Mouse (Mus musculus) embryo, embryonic 11 days (tissue): Measurements from ENCODE around the gene Braf.

Experiments used
- DNase-seq: peaks from one replicate; pipeline ENCODE4 v3.0.0-alpha.2; 2015

Gene Braf

DNA sequence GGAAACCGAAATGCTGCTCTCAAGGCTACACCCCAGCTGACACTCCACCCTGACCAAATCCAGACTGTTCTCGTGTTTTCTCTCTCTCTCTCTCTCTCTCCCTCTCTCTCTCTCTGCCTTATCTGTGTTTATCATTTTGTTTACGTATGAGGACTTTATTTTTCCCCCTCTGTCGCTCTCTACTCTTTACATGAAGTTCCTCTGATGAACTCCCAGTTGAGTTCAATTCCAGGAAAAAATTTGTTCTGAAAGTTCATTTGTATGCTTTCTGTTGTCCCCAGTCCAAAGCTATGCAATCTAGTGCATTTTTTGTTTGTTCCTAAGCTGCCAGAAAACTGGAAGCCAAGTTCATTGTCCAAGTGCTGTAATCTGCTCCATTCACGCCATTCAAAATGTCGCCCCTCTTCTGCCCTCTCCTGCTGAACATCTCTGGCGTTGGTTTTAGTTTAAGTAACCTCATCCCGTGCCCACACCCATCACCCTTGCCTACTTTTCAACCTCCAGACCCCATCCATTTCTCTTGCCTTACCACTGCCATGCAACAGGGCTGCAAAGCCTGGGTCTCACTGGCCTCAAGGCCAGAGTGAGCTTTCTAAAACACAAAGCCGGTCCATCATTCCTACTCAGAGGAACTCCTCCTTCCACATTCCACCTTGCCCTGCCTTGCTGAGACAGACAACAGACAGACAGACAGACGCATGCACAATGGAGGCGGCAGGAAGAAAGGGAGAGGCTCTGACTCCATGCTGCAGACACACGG, 170.2 kb downstream of the Braf start:
- DNase-seq = no peak
